Mouse (Mus musculus) ES-E14 (cell line): ENCODE measurements at regions not wholly inside any gene's neighbourhood (a gene's known extent, or its start where the extent isn't known, plus 50 kb on each side); places are given as distances from the start of the nearest gene placed in this dataset.

Experiments used
- HCFC1 ChIP-seq: IDR thresholded peaks from 2 replicates; pipeline ENCODE4 v1.6.1; 2012; ENCODE audit warnings: low read length, inconsistent platforms, borderline replicate concordance; ENCODE audit not compliant: insufficient read depth
- MAFK ChIP-seq: IDR thresholded peaks from 2 replicates; pipeline ENCODE4 v1.6.1; 2014; ENCODE audit warnings: mild to moderate bottlenecking, low read depth, low read length, inconsistent platforms; ENCODE audit not compliant: insufficient read depth
- ZNF384 ChIP-seq: IDR thresholded peaks from 2 replicates; pipeline ENCODE4 v1.6.1; 2012; ENCODE audit warnings: low read depth, low read length, inconsistent platforms

- TF ChIP-seq ZNF384 (no peak), HCFC1 (no peak), MAFK (no peak)
Measured at GRCm38 (mm10) chr8:107671471-107671870, 83.2 kb upstream of the Psmd7 start.
